Mouse (Mus musculus) erythroblast, embryonic 14.5 days (primary cell): ENCODE results near the gene Rbpms2.

ENCODE experiments used
- GATA1 ChIP-seq: IDR thresholded peaks from 2 replicates; pipeline ENCODE4 v1.6.1; 2012; ENCODE audit warnings: low read length, inconsistent platforms, mixed read lengths
- TAL1 ChIP-seq: IDR thresholded peaks from 3 replicates; pipeline ENCODE4 v1.6.1; 2012; ENCODE audit warnings: low read length, inconsistent platforms, mixed read lengths

DNA sequence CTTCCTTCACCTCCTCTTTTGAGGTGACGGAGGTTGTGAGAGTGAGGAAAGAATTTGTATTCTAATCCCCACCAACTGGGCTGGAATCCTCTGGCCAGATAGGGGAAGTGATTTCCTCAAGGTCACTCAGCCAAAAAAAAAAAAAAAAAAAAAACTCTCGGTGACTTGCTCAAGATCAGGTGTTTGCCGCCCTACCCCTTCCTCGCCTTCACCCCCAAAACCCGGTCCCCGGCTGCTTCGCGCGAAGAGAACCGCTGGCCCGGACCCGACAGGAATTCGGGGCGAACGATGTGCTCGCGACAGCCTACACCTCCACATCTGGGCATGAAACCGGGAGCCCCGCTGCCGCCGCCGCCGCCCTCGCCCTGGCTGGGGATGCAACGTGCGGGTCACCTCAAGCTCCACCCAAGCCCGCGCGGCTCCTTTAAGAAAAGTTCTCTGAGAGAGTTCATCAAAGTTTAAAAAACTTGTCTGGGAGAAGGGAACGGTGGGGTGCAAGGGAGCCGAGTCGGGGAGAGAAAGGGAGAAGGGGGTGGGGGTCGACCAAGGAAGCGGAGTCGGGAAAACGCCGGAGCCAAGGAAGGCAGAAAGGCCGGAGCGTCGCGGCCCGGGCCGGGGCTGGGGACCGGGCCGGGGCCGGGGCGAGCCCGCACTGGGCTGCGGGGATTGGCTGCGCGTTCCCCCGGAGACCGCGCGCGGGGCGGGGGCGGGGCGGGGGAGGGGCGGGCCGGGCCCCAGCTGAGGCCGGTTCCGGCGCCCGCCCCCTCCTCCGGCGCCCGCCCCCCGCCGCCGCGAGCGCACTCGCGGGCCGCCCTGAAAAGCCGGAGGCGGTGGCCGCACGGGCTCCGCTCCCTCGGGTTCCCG lies 551 bp downstream of the Rbpms2 start:
- TF ChIP-seq TAL1 (no peak), GATA1 (no peak)
